Mouse (Mus musculus) left cerebral cortex, postnatal 10 days (tissue): ENCODE results near the gene Wnk2. TPM values are rescaled to one million over a fixed set of nuclear protein-coding genes. Genes with fewer than 3 reads are reported as not detected.

ENCODE experiments used
- DNase-seq, 2 experiments: peaks; one replicate each; pipeline ENCODE4 v3.0.0; 2021 to 2022; ENCODE audit warnings: low spot score in 2 of 2, mixed read lengths in 1 of 2; ENCODE audit errors: extremely low spot score in 1 of 2
- intact Hi-C: fragments of 180-260 bp; cut with DNase I; formaldehyde crosslinking; loops from one replicate; pipeline ENCODE4 v1.15.1; 2025
- total RNA-seq, 2 experiments: library from RNA; stranded (reverse); gene quantifications; 2 replicates each; pipeline ENCODE4 v1.2.3; 2021

Gene Wnk2
- total RNA-seq, 2 experiments from 2014 or later = 112 to 116 TPM

- intact Hi-C loops = loop anchor here (5.0 kb wide), 1 partner anchor 90 kb away; no protein-coding TSS in a partner anchor
- peak in 1 of 2 experiments; percentile 76 for DNase-seq
Measured at GRCm38 (mm10) chr13:49147007-49147857, 582 bp downstream of the Wnk2 start.

GRCm38 (mm10) chr13:49146698-49147006 is 1.2 kb downstream of the Wnk2 start:
- DNase-seq = peak in 1 of 2 experiments; percentile 65
- intact Hi-C loops = loop anchor here (5.0 kb wide), 1 partner anchor 89 kb away; no protein-coding TSS in a partner anchor

GRCm38 (mm10) chr13:49146040-49146697 is 1.6 kb downstream of the Wnk2 start:
- intact Hi-C loops = loop anchor here (5.0 kb wide), 1 partner anchor 89 kb away; no protein-coding TSS in a partner anchor

GRCm38 (mm10) chr13:49145396-49145795 is 2.4 kb downstream of the Wnk2 start:
- DNase-seq = no peak
- intact Hi-C loops = loop anchor here (5.0 kb wide), 1 partner anchor 88 kb away; no protein-coding TSS in a partner anchor

More at GRCm38 (mm10) chr13:49146040-49146697, 1.6 kb downstream of the Wnk2 start:
- no peak for DNase-seq

- intact Hi-C loops = no loop called here
- DNase-seq = no peak
Measured at GRCm38 (mm10) chr13:49144451-49144850, 3.4 kb downstream of the Wnk2 start.

- no peak for DNase-seq
- intact Hi-C loops = no loop called here
Measured at GRCm38 (mm10) chr13:49143323-49143722, 4.5 kb downstream of the Wnk2 start.

- intact Hi-C loops = no loop called here
- no peak for DNase-seq
Measured at GRCm38 (mm10) chr13:49142396-49142795, 5.4 kb downstream of the Wnk2 start.

GRCm38 (mm10) chr13:49140567-49140966 is 7.2 kb downstream of the Wnk2 start:
- intact Hi-C loops = no loop called here
- no peak for DNase-seq

GRCm38 (mm10) chr13:49134491-49134890 is 13.3 kb downstream of the Wnk2 start:
- intact Hi-C loops = no loop called here
- no peak for DNase-seq

- intact Hi-C loops = no loop called here
- DNase-seq = peak in 1 of 2 experiments; percentile 61
Measured at GRCm38 (mm10) chr13:49133125-49133524, 14.7 kb downstream of the Wnk2 start.

GRCm38 (mm10) chr13:49131946-49132687 is 15.7 kb downstream of the Wnk2 start:
- DNase-seq = no peak
- intact Hi-C loops = no loop called here

- intact Hi-C loops = no loop called here
- DNase-seq = no peak
Measured at GRCm38 (mm10) chr13:49131342-49131855, 16.4 kb downstream of the Wnk2 start.

GRCm38 (mm10) chr13:49129845-49130244 is 18.0 kb downstream of the Wnk2 start:
- intact Hi-C loops = no loop called here

GRCm38 (mm10) chr13:49129154-49129553 is 18.7 kb downstream of the Wnk2 start:
- DNase-seq = no peak
- intact Hi-C loops = no loop called here

More at GRCm38 (mm10) chr13:49129845-49130244, 18.0 kb downstream of the Wnk2 start:
- peak; percentile 64 to 86 for DNase-seq

- DNase-seq = peak in 1 of 2 experiments; percentile 67
- intact Hi-C loops = no loop called here
Measured at GRCm38 (mm10) chr13:49127844-49128631, 19.8 kb downstream of the Wnk2 start.

- DNase-seq = no peak
- intact Hi-C loops = no loop called here
Measured at GRCm38 (mm10) chr13:49122106-49122505, 25.7 kb downstream of the Wnk2 start.

GRCm38 (mm10) chr13:49117563-49117962 is 30.3 kb downstream of the Wnk2 start:
- DNase-seq = no peak
- intact Hi-C loops = no loop called here

GRCm38 (mm10) chr13:49114921-49115320 is 32.9 kb downstream of the Wnk2 start:
- intact Hi-C loops = no loop called here
- no peak for DNase-seq
